Mouse (Mus musculus) limb, embryonic 15.5 days (tissue): ENCODE results near the gene Cyp11a1. TPM values are rescaled to one million over a fixed set of nuclear protein-coding genes. Genes with fewer than 3 reads are reported as not detected.

Experiments
- ATAC-seq: fragments of 200-750 bp; cut with Nextera tagmentation; 2 replicates; pipeline ENCODE4 v1.8.0; 2017; ENCODE audit warnings: low read depth, moderate TSS enrichment; ENCODE audit not compliant: insufficient number of reproducible peaks, low FRiP score, low TSS enrichment
- H3K27ac ChIP-seq: fragments of 300-500 bp; sonication (generic); 2 replicates; pipeline ENCODE4 v1.5.1; 2015; ENCODE audit warnings: moderate library complexity, mild to moderate bottlenecking, inconsistent platforms
- H3K27me3 ChIP-seq: fragments of 300-500 bp; sonication (generic); 2 replicates; pipeline ENCODE4 v1.6.1; 2015; ENCODE audit warnings: inconsistent platforms
- H3K36me3 ChIP-seq: fragments of 300-500 bp; sonication (generic); 2 replicates; pipeline ENCODE4 v1.6.1; 2015; ENCODE audit warnings: inconsistent platforms
- H3K4me1 ChIP-seq: fragments of 300-500 bp; sonication (generic); 2 replicates; pipeline ENCODE4 v1.6.1; 2015; ENCODE audit warnings: inconsistent platforms
- H3K4me2 ChIP-seq: fragments of 300-500 bp; sonication (generic); 2 replicates; pipeline ENCODE4 v1.6.1; 2015; ENCODE audit warnings: mild to moderate bottlenecking, inconsistent platforms
- H3K4me3 ChIP-seq: fragments of 300-500 bp; sonication (generic); 2 replicates; pipeline ENCODE4 v1.5.1; 2015; ENCODE audit warnings: mild to moderate bottlenecking, inconsistent platforms
- H3K9ac ChIP-seq: fragments of 300-500 bp; sonication (generic); 2 replicates; pipeline ENCODE4 v1.6.1; 2015; ENCODE audit warnings: inconsistent platforms
- H3K9me3 ChIP-seq: fragments of 300-500 bp; sonication (generic); 2 replicates; pipeline ENCODE4 v1.6.1; 2016; ENCODE audit warnings: inconsistent platforms
- WGBS: fragments of 180-500 bp; shearing (Covaris S2); methylation state at CpG from one replicate; pipeline ENCODE4 v1.1.7; 2015; 5-methylcytosine and 5-hydroxymethylcytosine counted together
- polyA plus RNA-seq: library from polyadenylated mRNA; unstranded; fragments of >200 nt; fragmentation: Nextera tagmentation; extraction: Ambion mirVana; gene quantifications from 2 replicates; pipeline ENCODE4 v1.2.1, GENCODE M21; 2015

Gene Cyp11a1
- polyA plus RNA-seq, 1 experiment from 2014 or later, result 10.9 TPM

GRCm38 (mm10) chr9:57965281-57966185 lies 40.7 kb upstream of the Cyp11a1 start:
- ATAC-seq, result no peak
- Histone ChIP-seq H3K9me3 (no peaks in the 10 kb centered on the region), H3K4me1 (0 out of 2 replicates have a peak, but pooled peaks cover 3% of the 10 kb centered on the region), H3K9ac (no peak overlapping the region), H3K27me3 (no peaks in the 10 kb centered on the region), H3K36me3 (no peaks in the 10 kb centered on the region), H3K4me3 (no peak overlapping the region), H3K27ac (no peak overlapping the region), H3K4me2 (no peak overlapping the region)
- WGBS, result 54% methylated on average over 12 of the region's 12 CpGs

GRCm38 (mm10) chr9:57967237-57967960 lies 38.8 kb upstream of the Cyp11a1 start:
- no peak for ATAC-seq
- no peak overlapping the region for H3K4me3 ChIP-seq
- H3K27ac ChIP-seq, result no peak overlapping the region
- no peaks in the 10 kb centered on the region for H3K9me3 ChIP-seq
- no peak overlapping the region for H3K4me2 ChIP-seq
- no peaks in the 10 kb centered on the region for H3K36me3 ChIP-seq
- no peaks in the 10 kb centered on the region for H3K27me3 ChIP-seq
- WGBS, result 78% methylated on average over 14 of the region's 14 CpGs
- H3K4me1 ChIP-seq, result peaks cover 10% of the 10 kb centered on the region
- H3K9ac ChIP-seq, result no peak overlapping the region

DNA sequence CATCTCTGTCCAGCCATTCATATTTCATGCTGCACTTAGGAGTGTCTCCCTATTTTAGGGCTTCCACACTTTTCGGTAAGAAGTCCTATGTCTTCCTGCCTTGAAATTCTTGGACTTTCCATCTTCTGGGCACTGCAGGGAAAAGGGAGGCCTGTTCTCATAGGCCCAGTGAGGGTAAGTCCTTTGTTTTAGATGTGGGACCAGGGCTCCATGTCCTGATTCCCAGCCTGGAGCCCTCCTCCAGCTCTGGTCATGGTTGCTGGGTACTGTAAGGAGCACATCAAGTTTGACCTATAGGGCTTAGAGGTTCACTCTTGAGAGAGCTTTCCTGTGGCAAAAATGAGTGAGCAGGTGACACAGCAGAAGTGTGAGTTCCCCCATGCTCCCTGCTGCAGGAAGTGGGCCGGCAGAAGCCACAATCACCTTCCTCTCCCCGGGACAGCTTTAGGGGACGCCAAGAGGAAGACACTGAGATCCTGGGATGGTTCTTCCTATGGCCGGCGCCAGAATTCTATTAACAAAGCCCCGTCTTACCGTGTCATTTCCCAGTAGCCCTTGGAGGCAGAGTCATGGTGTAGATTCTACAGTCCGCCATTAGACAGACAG lies 37.9 kb upstream of the Cyp11a1 start:
- WGBS, result 81% methylated on average over 9 of the region's 9 CpGs
- no peaks in the 10 kb centered on the region for H3K36me3 ChIP-seq
- no peak overlapping the region for H3K9ac ChIP-seq
- ATAC-seq, result no peak
- H3K4me2 ChIP-seq, result no peak overlapping the region
- peaks cover 19% of the 10 kb centered on the region for H3K4me1 ChIP-seq
- H3K4me3 ChIP-seq, result no peak overlapping the region
- no peaks in the 10 kb centered on the region for H3K9me3 ChIP-seq
- no peak overlapping the region for H3K27ac ChIP-seq
- H3K27me3 ChIP-seq, result no peaks in the 10 kb centered on the region

DNA sequence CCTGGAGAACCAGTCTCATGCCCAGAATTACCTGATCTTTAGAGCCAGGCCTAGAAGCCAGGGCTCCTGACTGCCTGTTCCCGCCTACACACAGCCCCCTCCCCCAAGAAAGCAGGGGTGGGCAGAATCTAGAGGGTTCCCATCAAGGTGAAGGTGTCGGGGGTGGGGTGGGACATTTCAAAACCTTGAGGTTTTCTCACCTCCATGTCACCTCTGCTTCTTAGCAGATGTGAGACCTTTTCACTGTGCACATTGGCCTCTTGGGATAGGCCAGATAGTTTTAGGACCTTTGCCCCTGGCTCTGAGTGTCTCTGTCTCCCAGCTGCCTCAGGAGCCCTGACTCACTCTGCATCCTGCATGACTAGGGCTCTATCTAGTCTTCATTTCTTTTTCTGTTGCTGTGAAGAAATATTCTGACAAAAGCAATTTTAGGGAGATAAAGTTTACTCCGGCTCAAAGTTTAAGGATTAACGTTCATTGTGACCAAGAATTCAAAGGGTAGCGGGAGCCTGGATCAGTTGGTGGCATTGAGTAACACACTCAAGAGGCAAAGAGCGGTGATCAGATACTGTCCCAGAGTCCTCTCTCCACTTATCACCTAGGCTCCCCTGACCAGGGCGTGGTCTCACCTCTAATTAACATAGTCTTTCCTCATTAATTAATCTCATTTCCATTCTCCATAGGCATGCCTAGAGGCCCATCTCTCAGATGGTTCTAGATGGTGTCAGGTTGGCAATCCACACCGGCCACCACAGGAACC lies 37.2 kb upstream of the Cyp11a1 start:
- peaks cover 23% of the 10 kb centered on the region for H3K4me1 ChIP-seq
- H3K9ac ChIP-seq, result no peak overlapping the region
- no peak for ATAC-seq

GRCm38 (mm10) chr9:57969736-57970495 lies 36.3 kb upstream of the Cyp11a1 start:
- Histone ChIP-seq H3K27ac (no peak overlapping the region), H3K36me3 (no peaks in the 10 kb centered on the region), H3K4me2 (no peak overlapping the region), H3K27me3 (no peaks in the 10 kb centered on the region), H3K4me3 (no peak overlapping the region), H3K9ac (no peak overlapping the region), H3K4me1 (peaks cover 23% of the 10 kb centered on the region), H3K9me3 (no peaks in the 10 kb centered on the region)
- WGBS, result 69% methylated on average over 11 of the region's 11 CpGs
- no peak for ATAC-seq

More for the DNA sequence above, 37.2 kb upstream of the Cyp11a1 start:
- Histone ChIP-seq H3K9me3 (no peaks in the 10 kb centered on the region), H3K36me3 (no peaks in the 10 kb centered on the region), H3K27me3 (no peaks in the 10 kb centered on the region), H3K4me3 (no peak overlapping the region), H3K27ac (no peak overlapping the region), H3K4me2 (no peak overlapping the region)
- WGBS, result 87% methylated on average over 8 of the region's 8 CpGs

DNA sequence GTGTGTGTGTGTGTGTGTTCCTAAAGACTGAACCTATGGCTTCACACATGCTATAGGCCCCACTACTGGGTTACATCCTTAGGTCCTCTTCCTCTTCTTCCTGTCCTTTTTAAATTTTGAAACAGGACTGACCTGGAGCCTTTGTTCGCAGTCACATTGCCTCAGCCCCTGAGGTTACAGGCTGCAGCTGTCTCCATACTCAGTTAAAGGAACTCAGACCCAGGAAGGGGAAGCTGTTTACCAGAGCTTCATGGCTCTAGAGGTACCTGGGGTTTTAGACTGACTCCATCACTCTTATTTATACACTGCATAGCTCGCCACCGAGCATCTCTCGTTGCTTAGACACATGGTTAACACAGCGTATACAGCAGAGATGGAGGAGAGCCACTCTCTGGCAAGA lies 34.8 kb upstream of the Cyp11a1 start:
- H3K9me3 ChIP-seq, result no peaks in the 10 kb centered on the region
- 87% methylated on average over 5 of the region's 5 CpGs for WGBS

GRCm38 (mm10) chr9:57972141-57972591 lies 34.0 kb upstream of the Cyp11a1 start:
- H3K4me1 ChIP-seq, result peaks cover 23% of the 10 kb centered on the region
- ATAC-seq, result no peak
- WGBS, result 50% methylated on average over 9 of the region's 9 CpGs
- H3K27me3 ChIP-seq, result no peaks in the 10 kb centered on the region
- H3K4me3 ChIP-seq, result no peak overlapping the region
- no peaks in the 10 kb centered on the region for H3K9me3 ChIP-seq
- H3K9ac ChIP-seq, result no peak overlapping the region
- no peak overlapping the region for H3K27ac ChIP-seq
- H3K36me3 ChIP-seq, result no peaks in the 10 kb centered on the region
- H3K4me2 ChIP-seq, result no peak overlapping the region

More for the DNA sequence above, 34.8 kb upstream of the Cyp11a1 start:
- no peaks in the 10 kb centered on the region for H3K27me3 ChIP-seq
- H3K36me3 ChIP-seq, result no peaks in the 10 kb centered on the region
- no peak for ATAC-seq
- no peak overlapping the region for H3K4me3 ChIP-seq
- no peak overlapping the region for H3K27ac ChIP-seq
- H3K9ac ChIP-seq, result no peak overlapping the region
- H3K4me2 ChIP-seq, result no peak overlapping the region
- peaks cover 23% of the 10 kb centered on the region for H3K4me1 ChIP-seq

DNA sequence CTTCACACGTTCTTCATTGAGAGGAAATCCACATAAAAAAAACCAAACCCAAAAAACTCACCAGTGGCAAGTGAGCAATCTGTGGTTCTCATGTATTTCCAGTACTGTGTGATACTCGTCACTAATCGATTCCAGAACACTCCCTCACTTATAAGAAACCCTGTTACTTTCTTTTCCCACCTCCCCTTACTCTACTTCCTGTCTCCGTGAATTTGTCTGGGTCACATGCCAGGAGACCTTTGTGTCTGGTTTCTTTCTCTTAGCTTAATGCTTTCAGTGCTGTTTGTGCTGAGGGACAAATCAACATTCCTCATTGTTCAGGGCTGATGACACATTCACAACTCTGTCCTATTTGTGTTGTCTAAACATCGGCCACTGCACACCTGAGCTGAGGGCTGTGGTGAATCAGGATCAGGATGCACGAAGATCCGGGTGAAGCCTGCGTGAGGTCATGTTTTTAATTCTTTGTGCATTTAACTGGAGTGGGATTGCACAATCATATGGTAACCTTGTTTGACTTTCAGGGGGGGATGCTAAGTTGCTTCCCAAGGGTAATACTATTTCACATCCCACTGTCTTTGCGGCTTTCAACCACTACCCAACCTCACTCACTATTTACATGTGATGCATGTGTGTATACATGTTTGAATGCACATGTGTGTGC lies 33.3 kb upstream of the Cyp11a1 start:
- no peak for ATAC-seq
- Histone ChIP-seq H3K27ac (no peak overlapping the region), H3K27me3 (no peaks in the 10 kb centered on the region), H3K9me3 (no peaks in the 10 kb centered on the region), H3K9ac (no peak overlapping the region), H3K36me3 (no peaks in the 10 kb centered on the region), H3K4me1 (peaks cover 23% of the 10 kb centered on the region), H3K4me3 (no peak overlapping the region), H3K4me2 (no peak overlapping the region)
- 44% methylated on average over 9 of the region's 9 CpGs for WGBS

- no peak overlapping the region for H3K4me2 ChIP-seq
- no peaks in the 10 kb centered on the region for H3K9me3 ChIP-seq
- no peak overlapping the region for H3K4me3 ChIP-seq
- H3K27ac ChIP-seq, result no peak overlapping the region
- ATAC-seq, result no peak
- 80% methylated on average over 6 of the region's 6 CpGs for WGBS
- no peaks in the 10 kb centered on the region for H3K27me3 ChIP-seq
- no peak overlapping the region for H3K9ac ChIP-seq
- H3K4me1 ChIP-seq, result peaks cover 23% of the 10 kb centered on the region
- no peaks in the 10 kb centered on the region for H3K36me3 ChIP-seq
Measured at GRCm38 (mm10) chr9:57973440-57974066, 32.7 kb upstream of the Cyp11a1 start.

DNA sequence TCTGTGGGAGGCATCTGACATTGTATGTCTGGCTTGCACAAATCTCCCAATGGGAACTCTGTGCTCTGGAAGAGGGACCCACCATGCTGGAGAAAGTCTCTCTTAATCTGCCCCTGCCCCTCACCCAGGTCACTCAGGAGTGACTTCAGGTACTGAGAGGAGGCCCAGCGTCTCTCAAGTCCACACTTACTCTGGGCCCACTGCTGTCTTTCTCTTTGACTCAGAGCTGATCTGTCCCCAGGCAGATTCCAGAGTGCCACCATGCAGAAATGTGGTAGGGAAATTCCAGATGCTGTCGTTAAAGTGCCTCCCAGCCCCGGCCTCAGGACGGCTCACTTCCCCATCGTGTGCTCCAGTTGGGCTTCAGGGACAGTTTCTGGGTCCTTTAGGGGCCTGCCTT lies 32.0 kb upstream of the Cyp11a1 start:
- H3K4me1 ChIP-seq, result peaks cover 23% of the 10 kb centered on the region
- H3K27ac ChIP-seq, result no peak overlapping the region
- H3K4me3 ChIP-seq, result no peak overlapping the region
- WGBS, result 22% methylated on average over 5 of the region's 5 CpGs
- no peaks in the 10 kb centered on the region for H3K9me3 ChIP-seq
- no peak overlapping the region for H3K4me2 ChIP-seq
- no peak overlapping the region for H3K9ac ChIP-seq
- no peaks in the 10 kb centered on the region for H3K27me3 ChIP-seq
- H3K36me3 ChIP-seq, result no peaks in the 10 kb centered on the region
- ATAC-seq, result no peak
